Mouse (Mus musculus) neural tube, embryonic 14.5 days (tissue): ENCODE measurements at regions not wholly inside any gene's neighbourhood (a gene's known extent, or its start where the extent isn't known, plus 50 kb on each side); places are given as distances from the start of the nearest gene placed in this dataset.
A peak's percentile ranks its signal among the peaks of the same experiment; 100 is the strongest.
"Not testable (repeated sequence)": the region's sequence is repeated elsewhere in the genome, so short reads cannot be mapped to it uniquely, and the experiment has no call there.

Source experiments
- ATAC-seq: fragments of 200-750 bp; cut with Nextera tagmentation; 2 replicates; pipeline ENCODE4 v1.8.0; 2017; ENCODE audit warnings: low read depth, mild to moderate bottlenecking, moderate TSS enrichment, moderate library complexity
- H3K27ac ChIP-seq: fragments of 300-500 bp; sonication (generic); 2 replicates; pipeline ENCODE4 v1.5.1; 2014; ENCODE audit warnings: low read depth, mild to moderate bottlenecking, control low read depth, low read length, moderate library complexity, mixed read lengths
- H3K27me3 ChIP-seq: fragments of 300-500 bp; sonication (generic); 2 replicates; pipeline ENCODE4 v1.6.1; 2014; ENCODE audit warnings: low read length; ENCODE audit not compliant: control insufficient read depth, insufficient read depth
- H3K36me3 ChIP-seq: fragments of 300-500 bp; sonication (generic); 2 replicates; pipeline ENCODE4 v1.6.1; 2014; ENCODE audit warnings: low read length, mixed read lengths; ENCODE audit not compliant: control insufficient read depth, insufficient read depth
- H3K4me1 ChIP-seq: fragments of 300-500 bp; sonication (generic); 2 replicates; pipeline ENCODE4 v1.6.1; 2014; ENCODE audit warnings: low read length; ENCODE audit not compliant: control insufficient read depth, insufficient read depth
- H3K4me2 ChIP-seq: fragments of 300-500 bp; sonication (generic); 2 replicates; pipeline ENCODE4 v1.6.1; 2014; ENCODE audit warnings: mild to moderate bottlenecking, low read depth, low read length, control low read depth
- H3K4me3 ChIP-seq: fragments of 300-500 bp; sonication (generic); 2 replicates; pipeline ENCODE4 v1.5.1; 2014; ENCODE audit warnings: low read depth, low read length, control low read depth, mixed read lengths
- H3K9ac ChIP-seq: fragments of 300-500 bp; sonication (generic); replicated peaks from 2 replicates; pipeline ENCODE4 v1.6.1; 2014; ENCODE audit warnings: low read depth, mild to moderate bottlenecking, control low read depth, low read length, mixed read lengths
- H3K9me3 ChIP-seq: fragments of 300-500 bp; sonication (generic); 2 replicates; pipeline ENCODE4 v1.6.1; 2016; ENCODE audit warnings: low read length; ENCODE audit not compliant: control insufficient read depth
- WGBS: fragments of 180-500 bp; shearing (Covaris S2); extraction: QIAGEN DNeasy Blood & Tissue Kit; methylation state at CpG from one replicate; pipeline ENCODE4 v1.1.7; 2014; 5-methylcytosine and 5-hydroxymethylcytosine counted together

GRCm38 (mm10) chr4:69471200-69471599 lies 517.0 kb upstream of the Brinp1 start:
- Histone ChIP-seq H3K27me3 (no peaks in the 10 kb centered on the region), H3K4me2 (no peak overlapping the region), H3K9ac (no peak overlapping the region), H3K9me3 (no peaks in the 10 kb centered on the region), H3K27ac (0 out of 2 replicates have a peak overlapping the region, but pooled peaks have one; percentile 12), H3K4me3 (no peak overlapping the region), H3K36me3 (no peaks in the 10 kb centered on the region), H3K4me1 (no peaks in the 10 kb centered on the region)
- ATAC-seq: peak; percentile 56; the same call in 1 of the 2 replicates
- 88% methylated on average over 1 of the region's 1 CpGs for WGBS

DNA sequence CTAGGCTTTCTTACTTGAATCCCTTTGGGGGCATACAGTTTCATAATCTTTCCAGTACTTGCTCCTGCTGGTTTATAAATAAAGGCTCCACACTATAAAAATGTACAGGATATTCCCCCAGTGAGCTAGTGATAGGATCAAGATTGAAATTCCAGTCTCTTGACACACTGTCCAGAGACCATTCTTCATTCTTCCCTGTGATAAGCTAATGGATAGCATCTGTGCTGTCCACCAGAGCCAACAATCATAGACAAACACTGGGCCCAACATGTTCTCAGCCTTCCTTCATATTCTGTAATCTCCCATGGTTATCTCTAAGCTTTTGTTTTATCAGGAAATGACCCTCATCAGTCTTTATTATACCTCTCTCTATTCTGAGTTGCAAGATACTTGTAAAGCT lies 505.8 kb upstream of the Brinp1 start:
- no peak overlapping the region for H3K4me3 ChIP-seq

GRCm38 (mm10) chr4:69456420-69456819 lies 502.2 kb upstream of the Brinp1 start:
- H3K4me2 ChIP-seq: no peak overlapping the region
- no peak overlapping the region for H3K9ac ChIP-seq
- no peak overlapping the region for H3K27ac ChIP-seq
- WGBS: 86% methylated on average over 4 of the region's 4 CpGs
- H3K4me1 ChIP-seq: no peaks in the 10 kb centered on the region
- no peaks in the 10 kb centered on the region for H3K36me3 ChIP-seq
- no peak overlapping the region for H3K4me3 ChIP-seq
- no peak for ATAC-seq
- no peaks in the 10 kb centered on the region for H3K9me3 ChIP-seq
- no peaks in the 10 kb centered on the region for H3K27me3 ChIP-seq

More for the DNA sequence above, 505.8 kb upstream of the Brinp1 start:
- Histone ChIP-seq H3K4me1 (no peaks in the 10 kb centered on the region), H3K36me3 (no peaks in the 10 kb centered on the region), H3K9me3 (no peaks in the 10 kb centered on the region), H3K9ac (no peak overlapping the region), H3K4me2 (no peak overlapping the region), H3K27ac (no peak overlapping the region), H3K27me3 (no peaks in the 10 kb centered on the region)
- no peak for ATAC-seq

GRCm38 (mm10) chr4:69446161-69446560 lies 492.0 kb upstream of the Brinp1 start:
- Histone ChIP-seq H3K9ac (no peak overlapping the region), H3K4me2 (no peak overlapping the region), H3K27ac (no peak overlapping the region), H3K9me3 (no peaks in the 10 kb centered on the region), H3K4me1 (no peaks in the 10 kb centered on the region), H3K4me3 (no peak overlapping the region), H3K36me3 (no peaks in the 10 kb centered on the region), H3K27me3 (no peaks in the 10 kb centered on the region)
- WGBS: 87% methylated on average over 6 of the region's 6 CpGs
- ATAC-seq: no peak

DNA sequence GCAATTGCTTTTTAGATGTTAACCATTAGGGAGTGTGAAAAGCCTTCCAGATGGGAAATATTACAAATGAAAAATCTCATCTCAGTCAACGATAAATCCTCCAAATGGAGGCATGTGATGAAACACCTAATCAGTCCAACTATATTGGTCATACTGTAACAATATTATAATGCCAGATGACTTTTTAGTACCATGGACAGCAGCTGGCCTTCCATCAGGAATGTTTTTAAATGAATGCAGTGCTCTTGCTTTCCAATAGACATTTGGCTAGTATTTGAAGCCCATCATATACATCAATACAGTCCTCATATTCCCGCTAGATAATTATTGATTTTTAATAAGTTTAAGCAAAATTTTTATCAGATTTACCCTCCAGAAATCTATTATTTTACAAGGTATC lies 489.8 kb upstream of the Brinp1 start:
- Histone ChIP-seq H3K36me3 (no peaks in the 10 kb centered on the region), H3K4me3 (no peak overlapping the region), H3K9me3 (no peaks in the 10 kb centered on the region), H3K9ac (no peak overlapping the region), H3K4me1 (no peaks in the 10 kb centered on the region), H3K27me3 (no peaks in the 10 kb centered on the region), H3K27ac (no peak overlapping the region), H3K4me2 (no peak overlapping the region)
- WGBS: 90% methylated on average over 2 of the region's 2 CpGs
- ATAC-seq: no peak

- Histone ChIP-seq H3K4me1 (no peaks in the 10 kb centered on the region), H3K4me3 (no peak overlapping the region), H3K9ac (no peak overlapping the region), H3K36me3 (no peaks in the 10 kb centered on the region), H3K9me3 (no peaks in the 10 kb centered on the region), H3K4me2 (no peak overlapping the region), H3K27ac (no peak overlapping the region), H3K27me3 (no peaks in the 10 kb centered on the region)
- ATAC-seq: no peak
- 96% methylated on average over 9 of the region's 9 CpGs for WGBS
These were observed 481.2 kb upstream of the Brinp1 start for GRCm38 (mm10) chr4:69435390-69435789.

GRCm38 (mm10) chr4:69410411-69410810 lies 456.2 kb upstream of the Brinp1 start:
- H3K4me1 ChIP-seq, ATAC-seq, H3K36me3 ChIP-seq, H3K4me3 ChIP-seq, H3K4me2 ChIP-seq, H3K27ac ChIP-seq, H3K9me3 ChIP-seq, H3K9ac ChIP-seq, H3K27me3 ChIP-seq: not testable (repeated sequence)
- WGBS: 95% methylated on average over 23 of the region's 23 CpGs

- Histone ChIP-seq H3K4me3 (no peak overlapping the region), H3K9me3 (no peaks in the 10 kb centered on the region), H3K27me3 (no peaks in the 10 kb centered on the region), H3K4me1 (no peaks in the 10 kb centered on the region), H3K9ac (no peak overlapping the region), H3K36me3 (no peaks in the 10 kb centered on the region), H3K4me2 (no peak overlapping the region), H3K27ac (no peak overlapping the region)
- WGBS: 73% methylated on average over 3 of the region's 3 CpGs
- no peak for ATAC-seq
These were observed 441.3 kb upstream of the Brinp1 start for GRCm38 (mm10) chr4:69395451-69395850.

DNA sequence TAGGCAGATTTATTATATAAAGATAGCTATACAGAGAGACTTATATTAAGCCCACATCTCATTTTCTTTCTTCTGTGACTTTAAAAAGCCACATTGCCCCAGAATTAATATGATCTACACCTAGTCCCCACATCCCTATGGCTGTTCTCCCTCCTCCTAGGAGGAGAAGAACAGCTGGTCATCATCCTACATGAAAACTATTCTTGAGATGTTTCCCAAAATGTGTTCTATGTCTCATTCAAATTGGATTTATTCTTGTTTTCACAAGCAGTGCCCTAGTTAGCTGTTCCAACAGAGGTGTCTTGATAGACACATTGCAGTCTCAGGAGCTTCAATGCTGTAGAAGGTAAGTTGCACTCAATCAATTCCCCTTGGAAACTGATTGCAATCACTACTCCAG lies 429.1 kb upstream of the Brinp1 start:
- Histone ChIP-seq H3K9me3 (no peaks in the 10 kb centered on the region), H3K9ac (no peak overlapping the region), H3K4me2 (no peak overlapping the region), H3K27ac (no peak overlapping the region), H3K4me3 (no peak overlapping the region), H3K27me3 (no peaks in the 10 kb centered on the region), H3K4me1 (no peaks in the 10 kb centered on the region), H3K36me3 (no peaks in the 10 kb centered on the region)
- no peak for ATAC-seq

DNA sequence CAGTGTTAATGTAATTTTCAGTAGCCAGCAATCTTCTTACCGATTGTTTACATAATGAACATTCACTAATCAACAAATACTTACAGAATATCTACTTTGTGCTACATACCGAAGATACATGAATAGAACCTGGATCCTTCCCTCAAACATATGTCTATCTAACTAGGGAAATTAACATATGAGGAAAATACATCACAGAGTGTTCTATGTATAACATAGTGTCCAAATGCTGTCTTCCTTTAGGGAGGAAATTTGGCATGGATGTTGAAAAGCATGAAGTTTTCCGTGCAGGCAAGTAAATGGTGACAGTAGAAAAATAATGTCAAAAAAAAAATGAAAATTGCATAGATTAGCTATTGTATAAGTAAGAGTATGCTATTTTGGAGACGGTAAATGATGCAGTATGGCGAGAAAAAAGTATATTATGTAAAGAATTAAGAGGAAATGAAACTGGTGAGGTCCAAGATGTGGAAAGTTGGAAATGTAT lies 392.8 kb upstream of the Brinp1 start:
- Histone ChIP-seq H3K36me3 (no peaks in the 10 kb centered on the region), H3K4me2 (no peak overlapping the region), H3K4me1 (no peaks in the 10 kb centered on the region), H3K27me3 (no peaks in the 10 kb centered on the region), H3K9ac (no peak overlapping the region), H3K9me3 (no peaks in the 10 kb centered on the region), H3K4me3 (no peak overlapping the region), H3K27ac (no peak overlapping the region)
- ATAC-seq: no peak
- 89% methylated on average over 5 of the region's 5 CpGs for WGBS
